Mouse (Mus musculus): Measurements from ENCODE around the gene Nampt.

Nampt gene

DNA sequence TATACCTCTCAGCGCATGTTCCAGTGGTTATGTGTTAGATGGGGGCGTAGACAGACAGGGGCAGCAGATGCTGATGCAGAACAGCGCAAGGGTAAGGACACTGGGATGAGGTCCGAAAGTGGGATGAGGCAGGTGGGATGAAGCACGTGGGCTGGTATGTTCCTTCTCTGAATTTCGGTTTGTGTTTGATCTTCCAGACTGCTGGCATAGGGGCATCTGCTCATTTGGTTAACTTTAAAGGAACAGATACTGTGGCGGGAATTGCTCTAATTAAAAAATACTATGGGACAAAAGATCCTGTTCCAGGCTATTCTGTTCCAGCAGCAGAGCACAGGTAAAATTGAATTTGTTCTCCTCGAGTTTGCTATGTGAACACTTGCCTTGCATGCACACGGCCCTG is 19.6 kb downstream of the Nampt start:
- CTCF ChIA-PET: no interaction called here

GRCm38 (mm10) chr12:32841442-32841900 is 22.1 kb downstream of the Nampt start:
- CTCF ChIA-PET: interaction anchor here (1.0 kb wide), 1 partner anchor 8 kb away, joined by 3 read pairs; no protein-coding TSS in a partner anchor

DNA sequence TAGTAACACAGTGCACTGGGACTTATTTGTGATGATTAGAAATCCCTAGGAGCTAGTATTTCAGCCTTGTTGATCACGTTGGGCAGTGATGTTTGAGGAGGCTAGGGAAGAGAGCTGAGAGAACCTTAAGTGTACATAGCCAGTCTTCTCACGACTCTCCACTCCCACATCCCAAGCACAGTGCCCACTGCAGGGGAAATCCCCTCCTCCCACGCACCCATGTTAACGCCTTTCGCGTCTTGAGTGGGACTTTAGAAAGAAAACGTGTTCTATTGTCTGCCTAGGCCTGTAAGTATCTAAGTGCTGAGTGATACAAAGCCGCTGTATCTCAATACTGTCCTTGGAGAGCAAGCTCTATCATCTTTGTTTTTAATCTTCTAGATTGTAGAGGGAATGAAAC is 27.0 kb downstream of the Nampt start:
- CTCF ChIA-PET: no interaction called here

GRCm38 (mm10) chr12:32853757-32854156 is 34.4 kb downstream of the Nampt start:
- CTCF ChIA-PET: no interaction called here

DNA sequence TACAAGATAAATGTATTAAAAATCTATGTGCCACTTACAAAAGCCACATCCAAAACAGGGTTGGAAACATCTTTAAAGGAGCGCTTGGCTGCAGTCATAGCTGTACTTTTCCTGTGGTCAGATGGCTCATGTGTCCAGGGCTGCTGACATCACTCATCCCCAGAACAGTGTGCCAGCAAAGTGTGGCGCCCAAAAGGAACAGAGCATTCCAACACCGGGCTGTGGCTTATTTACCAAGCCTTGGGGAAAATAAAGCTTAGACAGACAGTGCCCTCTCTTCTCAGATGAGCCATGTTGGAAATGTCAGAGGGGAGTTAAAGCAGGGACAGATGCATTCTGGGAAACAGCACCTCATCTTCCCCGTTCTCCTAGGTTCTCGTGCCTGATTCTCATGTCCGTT is 35.5 kb downstream of the Nampt start:
- CTCF ChIA-PET: no interaction called here

GRCm38 (mm10) chr12:32855398-32855797 is 36.1 kb downstream of the Nampt start:
- CTCF ChIA-PET: no interaction called here

- CTCF ChIA-PET: no interaction called here
Observed at GRCm38 (mm10) chr12:32856707-32857511, 37.6 kb downstream of the Nampt start.

DNA sequence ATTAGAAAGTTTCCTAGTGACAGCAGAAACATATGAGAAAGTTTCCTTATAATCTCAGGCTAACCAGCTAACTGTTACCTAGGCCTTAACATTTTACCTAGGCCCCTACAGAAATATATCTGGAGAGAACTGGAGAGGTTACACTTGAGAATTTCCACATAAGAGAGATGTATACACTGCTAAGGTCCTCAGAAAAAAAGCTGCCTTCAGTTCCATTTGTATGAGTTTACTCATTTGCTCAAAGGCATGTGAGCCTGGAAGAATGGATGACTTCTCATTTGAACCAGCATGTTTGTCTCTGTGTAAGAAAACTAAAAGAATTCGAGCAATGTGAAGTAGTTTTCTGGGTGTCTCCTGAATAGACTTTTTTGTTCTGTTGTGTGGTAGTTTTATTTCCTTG is 39.1 kb downstream of the Nampt start:
- CTCF ChIA-PET: no interaction called here

GRCm38 (mm10) chr12:32860820-32861219 is 41.5 kb downstream of the Nampt start:
- CTCF ChIA-PET: no interaction called here

- CTCF ChIA-PET: no interaction called here
Observed at GRCm38 (mm10) chr12:32870815-32871214, 51.5 kb downstream of the Nampt start.

- CTCF ChIA-PET: no interaction called here
Observed at GRCm38 (mm10) chr12:32877500-32877899, 58.2 kb downstream of the Nampt start.

DNA sequence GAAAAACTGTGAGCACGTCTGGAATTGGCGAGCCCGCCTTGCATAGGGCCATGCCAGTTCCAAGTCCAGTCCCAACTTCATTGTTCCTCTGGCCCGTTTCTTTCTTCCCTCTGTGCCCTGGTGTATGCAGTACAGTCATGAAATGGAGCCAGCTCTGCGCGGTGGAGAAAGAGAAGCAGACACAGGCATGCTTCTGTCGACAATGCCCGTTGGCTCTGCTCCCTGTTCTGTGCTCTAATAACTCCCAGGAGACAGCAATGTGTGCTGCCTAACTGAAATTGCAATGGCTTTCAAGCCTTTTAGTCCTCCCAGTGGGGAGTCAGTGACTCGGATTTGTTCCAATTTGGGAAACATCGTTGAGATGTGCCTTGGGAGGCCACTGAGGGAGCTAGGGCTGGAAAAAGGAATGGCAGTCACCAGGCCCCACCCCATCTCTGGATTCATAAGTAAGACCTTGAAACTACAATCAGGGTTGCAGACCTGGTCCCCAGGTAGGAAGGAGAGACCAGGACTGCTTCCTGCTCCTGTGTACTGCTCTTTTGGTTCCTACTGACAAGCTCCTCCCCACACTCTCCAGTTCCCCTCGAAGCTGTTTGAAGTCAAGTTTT is 58.7 kb downstream of the Nampt start:
- CTCF ChIA-PET: no interaction called here

- CTCF ChIA-PET: no interaction called here
Observed at GRCm38 (mm10) chr12:32879371-32879770, 60.0 kb downstream of the Nampt start.

DNA sequence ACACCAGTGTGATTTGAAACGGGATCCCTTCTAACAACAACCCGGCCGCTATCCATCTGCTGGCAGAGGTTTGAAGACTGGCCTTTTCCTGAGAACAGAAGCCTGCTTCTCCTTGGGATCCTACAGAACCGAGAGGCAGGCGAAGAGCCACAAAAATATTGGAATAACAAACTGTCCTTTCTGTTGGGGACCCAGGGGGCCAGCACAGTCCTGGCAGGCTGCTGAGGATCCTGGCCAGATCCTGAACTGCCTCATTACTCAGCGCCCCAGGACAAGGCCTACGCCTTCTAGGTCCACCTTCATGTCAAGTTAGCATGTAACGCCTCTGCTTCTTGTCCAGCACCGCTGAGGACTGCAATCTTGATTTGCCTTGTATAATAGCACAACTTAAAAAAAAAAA is 65.0 kb downstream of the Nampt start:
- CTCF ChIA-PET: interaction anchor here (0.5 kb wide), 1 partner anchor 116 kb away, joined by 4 read pairs; no protein-coding TSS in a partner anchor

GRCm38 (mm10) chr12:32885041-32885440 is 65.7 kb downstream of the Nampt start:
- CTCF ChIA-PET: interaction anchor here (0.5 kb wide), 1 partner anchor 115 kb away, joined by 4 read pairs; no protein-coding TSS in a partner anchor

DNA sequence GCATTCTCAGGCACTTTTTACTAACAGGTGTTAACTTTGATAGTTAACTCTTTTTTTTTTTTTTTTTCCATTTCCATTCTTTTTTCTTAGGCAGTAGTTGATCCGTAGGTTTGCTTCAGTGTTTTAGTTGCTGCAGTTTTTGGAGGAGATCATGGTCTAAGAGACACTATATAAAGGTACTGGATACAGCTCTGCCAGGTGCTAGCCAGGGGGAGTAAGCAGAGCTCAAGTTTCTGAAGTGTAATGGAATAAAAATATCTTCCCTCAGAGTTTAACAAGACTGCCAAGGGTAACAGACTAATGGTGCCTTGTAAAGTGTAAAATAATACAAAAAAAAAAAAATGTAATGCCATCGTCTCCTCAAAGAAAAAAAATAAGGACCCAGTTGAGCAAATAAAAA is 67.0 kb downstream of the Nampt start:
- CTCF ChIA-PET: interaction anchor here (0.7 kb wide), 1 partner anchor 13 kb away, joined by 25 read pairs; no protein-coding TSS in a partner anchor

- CTCF ChIA-PET: no interaction called here
Observed at GRCm38 (mm10) chr12:32888226-32888625, 68.9 kb downstream of the Nampt start.

DNA sequence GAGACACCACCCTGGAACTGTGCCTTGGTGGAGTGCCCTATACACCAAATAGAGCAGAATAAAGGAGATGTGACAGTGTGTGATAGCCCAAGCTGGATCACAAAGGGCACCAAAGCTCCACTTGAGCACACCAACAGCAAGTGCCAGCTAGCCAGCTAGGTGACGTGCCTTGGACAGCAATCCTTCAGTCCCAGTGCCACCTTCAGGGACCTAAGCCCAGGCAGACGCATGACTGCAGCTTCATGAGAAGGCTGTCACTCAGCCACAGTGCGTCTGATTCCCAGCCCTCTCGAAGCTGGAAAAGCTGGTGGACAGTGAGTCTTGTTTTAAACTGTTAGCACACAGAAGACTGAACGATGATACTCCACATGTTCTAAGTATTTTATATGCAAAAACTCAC is 70.5 kb downstream of the Nampt start:
- CTCF ChIA-PET: no interaction called here

- CTCF ChIA-PET: no interaction called here
Observed at GRCm38 (mm10) chr12:32890455-32890854, 71.1 kb downstream of the Nampt start.

GRCm38 (mm10) chr12:32891271-32891670 is 71.9 kb downstream of the Nampt start:
- CTCF ChIA-PET: interaction anchor here (0.6 kb wide), 1 partner anchor 582 kb away, joined by 5 read pairs; no protein-coding TSS in a partner anchor

GRCm38 (mm10) chr12:32893212-32893611 is 73.9 kb downstream of the Nampt start:
- CTCF ChIA-PET: interaction anchor here (0.7 kb wide), 1 partner anchor 79 kb away, joined by 3 read pairs; no protein-coding TSS in a partner anchor

- CTCF ChIA-PET: interaction anchor here (0.7 to 0.8 kb wide), 2 partner anchors 44 to 931 kb away, joined by 3 to 15 read pairs; no protein-coding TSS in a partner anchor
Observed at GRCm38 (mm10) chr12:32895806-32896205, 76.5 kb downstream of the Nampt start.

- CTCF ChIA-PET: interaction anchor here (0.7 to 1.2 kb wide), 3 partner anchors 44 to 932 kb away, joined by 3 to 15 read pairs (median 3); no protein-coding TSS in a partner anchor
Observed at GRCm38 (mm10) chr12:32896496-32896895, 77.2 kb downstream of the Nampt start.
